Mouse (Mus musculus) heart, embryonic 11.5 days (tissue): ENCODE results near the gene Ldlr. TPM values are rescaled to one million over a fixed set of nuclear protein-coding genes. Genes with fewer than 3 reads are reported as not detected.
"Not testable (repeated sequence)": the region's sequence is repeated elsewhere in the genome, so short reads cannot be mapped to it uniquely, and the experiment has no call there.

ENCODE experiments used
- ATAC-seq: fragments of 200-750 bp; cut with Nextera tagmentation; replicated peaks from 2 replicates; pipeline ENCODE4 v1.8.0; 2017; ENCODE audit warnings: moderate library complexity; ENCODE audit not compliant: insufficient number of reproducible peaks, low FRiP score, low TSS enrichment
- H3K27ac ChIP-seq: fragments of 300-500 bp; sonication (generic); 2 replicates; pipeline ENCODE4 v1.5.1; 2014; ENCODE audit warnings: mild to moderate bottlenecking, low read depth, low read length
- H3K27me3 ChIP-seq: fragments of 300-500 bp; sonication (generic); 2 replicates; pipeline ENCODE4 v1.6.1; 2014; ENCODE audit warnings: mild to moderate bottlenecking, low read length, mixed read lengths; ENCODE audit not compliant: control insufficient read depth, insufficient read depth
- H3K36me3 ChIP-seq: fragments of 300-500 bp; sonication (generic); 2 replicates; pipeline ENCODE4 v1.6.1; 2014; ENCODE audit warnings: mild to moderate bottlenecking, low read length, moderate library complexity, mixed read lengths; ENCODE audit not compliant: control insufficient read depth, insufficient read depth
- H3K4me1 ChIP-seq: fragments of 300-500 bp; sonication (generic); 2 replicates; pipeline ENCODE4 v1.6.1; 2014; ENCODE audit warnings: low read length; ENCODE audit not compliant: control insufficient read depth, insufficient read depth
- H3K4me2 ChIP-seq: fragments of 300-500 bp; sonication (generic); 2 replicates; pipeline ENCODE4 v1.6.1; 2014; ENCODE audit warnings: mild to moderate bottlenecking, moderate library complexity
- H3K4me3 ChIP-seq: fragments of 300-500 bp; sonication (generic); 2 replicates; pipeline ENCODE4 v1.5.1; 2014; ENCODE audit warnings: low read depth, low read length
- H3K9ac ChIP-seq: fragments of 300-500 bp; sonication (generic); 2 replicates; pipeline ENCODE4 v1.6.1; 2014; ENCODE audit warnings: mild to moderate bottlenecking, low read depth, low read length, moderate library complexity
- H3K9me3 ChIP-seq: fragments of 300-500 bp; sonication (generic); replicated peaks from 2 replicates; pipeline ENCODE4 v1.6.1; 2016; ENCODE audit warnings: low read length; ENCODE audit not compliant: control insufficient read depth
- WGBS: fragments of 180-500 bp; shearing (Covaris S2); extraction: QIAGEN DNeasy Blood & Tissue Kit; methylation state at CpG from one replicate; pipeline ENCODE4 v1.1.7; 2014; ENCODE audit not compliant: insufficient replicate concordance; 5-methylcytosine and 5-hydroxymethylcytosine counted together
- polyA plus RNA-seq: library from polyadenylated mRNA; unstranded; fragments of >200 nt; fragmentation: Nextera tagmentation; extraction: Ambion mirVana; gene quantifications from 2 replicates; pipeline ENCODE4 v1.2.1, GENCODE M21; 2014

Gene Ldlr
- polyA plus RNA-seq, 1 experiment from 2014 or later: 11.1 TPM

- Histone ChIP-seq H3K27me3 (no peaks in the 10 kb centered on the region), H3K9ac (no peak overlapping the region), H3K9me3 (no peaks in the 10 kb centered on the region), H3K4me3 (no peak overlapping the region), H3K4me1 (peaks cover 27% of the 10 kb centered on the region), H3K36me3 (peaks cover 23% of the 10 kb centered on the region), H3K4me2 (no peak overlapping the region), H3K27ac (peak overlapping the region; percentile 72; the same call in 1 of the 2 replicates)
- WGBS: 55% methylated on average over 11 of the region's 11 CpGs
- ATAC-seq: no peak
Observed at GRCm38 (mm10) chr9:21767896-21768295, 44.6 kb downstream of the Ldlr start.

DNA sequence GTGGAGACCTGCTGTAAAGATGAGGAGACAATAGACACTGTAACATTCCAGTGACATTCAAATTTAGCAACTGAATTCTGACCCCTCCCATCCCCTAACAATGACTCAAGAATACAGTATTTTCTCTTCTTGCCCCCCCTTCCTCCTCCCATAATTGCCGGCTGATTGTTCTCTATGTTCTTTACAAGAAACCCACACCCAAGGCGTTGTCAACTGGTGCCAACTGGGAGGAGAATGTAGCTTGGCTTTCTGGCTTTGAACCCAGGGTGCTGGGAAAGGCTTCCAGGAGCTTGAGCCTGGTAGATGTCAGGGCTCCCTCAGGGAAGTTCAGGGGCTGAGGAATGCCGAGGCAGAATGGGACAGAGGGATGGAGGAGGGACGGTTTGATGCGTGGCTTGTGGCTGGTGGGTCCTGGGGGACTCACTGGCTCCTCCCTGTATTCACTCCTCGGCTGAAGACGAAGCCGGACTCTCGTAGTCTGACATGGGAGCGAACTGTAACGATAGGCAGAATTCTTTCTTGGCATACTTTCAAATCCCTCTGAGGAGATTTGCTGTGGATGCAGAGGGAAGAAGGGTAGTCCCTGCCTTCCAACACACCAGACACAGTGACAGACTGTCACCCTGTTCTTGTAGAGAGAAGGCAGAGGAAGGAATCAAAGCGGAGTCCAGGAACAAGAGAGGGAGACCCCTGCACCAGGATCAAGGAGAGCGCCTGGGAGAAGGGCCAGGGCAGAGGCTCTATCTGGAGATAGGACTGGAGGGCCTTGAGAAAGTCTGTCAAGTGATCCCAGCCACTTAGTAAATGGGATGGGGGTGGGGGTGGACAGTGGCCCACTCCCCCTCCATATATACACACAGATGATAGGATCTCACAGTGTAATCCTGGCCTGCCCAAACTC is 45.5 kb downstream of the Ldlr start:
- Histone ChIP-seq H3K4me1 (peaks cover 23% of the 10 kb centered on the region), H3K9me3 (no peaks in the 10 kb centered on the region), H3K4me2 (no peak overlapping the region), H3K9ac (peak overlapping the region; percentile 53), H3K27ac (peak overlapping the region; percentile 72), H3K36me3 (peaks cover 28% of the 10 kb centered on the region), H3K4me3 (no peak overlapping the region), H3K27me3 (no peaks in the 10 kb centered on the region)
- no peak for ATAC-seq
- WGBS: 35% methylated on average over 13 of the region's 13 CpGs

DNA sequence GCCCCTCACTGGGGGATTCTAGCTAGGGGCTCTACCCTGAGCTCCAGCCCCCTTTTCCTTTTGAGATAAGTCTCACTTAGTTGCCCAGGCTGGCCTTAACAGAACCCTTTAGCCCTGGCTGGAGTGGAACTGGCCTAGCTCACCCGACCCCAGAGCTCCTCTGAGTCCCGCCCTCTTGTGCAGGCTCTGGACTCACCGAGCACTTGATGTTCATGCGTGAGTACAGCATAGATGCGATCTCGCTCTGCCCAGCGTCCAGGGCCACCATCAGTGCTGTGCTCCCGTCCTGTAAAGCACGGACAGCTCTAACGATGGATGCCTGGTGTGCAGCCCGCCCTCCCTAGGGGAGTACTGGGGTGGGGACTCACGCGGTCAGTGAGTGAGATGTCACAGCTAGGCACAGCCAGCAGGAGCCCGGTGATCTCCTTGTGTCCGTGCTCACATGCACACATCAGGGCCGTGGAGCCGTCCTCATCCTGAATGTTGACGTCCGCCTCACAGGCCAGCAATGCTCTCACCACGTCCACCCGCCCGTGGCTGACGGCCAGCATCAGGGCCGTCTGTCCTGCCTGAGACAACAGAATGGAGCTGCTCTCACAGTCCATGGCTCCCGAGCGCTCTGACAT is 46.4 kb downstream of the Ldlr start:
- no peak for ATAC-seq
- Histone ChIP-seq H3K36me3 (peaks cover 37% of the 10 kb centered on the region), H3K27ac (peak overlapping the region; percentile 72), H3K9me3 (no peaks in the 10 kb centered on the region), H3K27me3 (no peaks in the 10 kb centered on the region), H3K4me3 (no peak overlapping the region), H3K9ac (0 out of 2 replicates have a peak overlapping the region, but pooled peaks have one; percentile 43), H3K4me2 (no peak overlapping the region), H3K4me1 (peaks cover 19% of the 10 kb centered on the region)
- 54% methylated on average over 26 of the region's 26 CpGs for WGBS

- WGBS: 74% methylated on average over 5 of the region's 5 CpGs
- H3K27ac ChIP-seq, ATAC-seq: not testable (repeated sequence)
Observed at GRCm38 (mm10) chr9:21773396-21773795, 50.1 kb downstream of the Ldlr start.

GRCm38 (mm10) chr9:21774353-21774752 is 51.1 kb downstream of the Ldlr start:
- WGBS: 88% methylated on average over 16 of the region's 16 CpGs
- ATAC-seq: no peak
- Histone ChIP-seq H3K36me3 (peaks cover 56% of the 10 kb centered on the region), H3K9ac (no peak overlapping the region), H3K27me3 (no peaks in the 10 kb centered on the region), H3K4me1 (peaks cover 7% of the 10 kb centered on the region), H3K4me2 (no peak overlapping the region), H3K4me3 (no peak overlapping the region), H3K9me3 (0 out of 2 replicates have a peak, but pooled peaks cover 3% of the 10 kb centered on the region), H3K27ac (no peak overlapping the region)

More at GRCm38 (mm10) chr9:21773396-21773795, 50.1 kb downstream of the Ldlr start:
- Histone ChIP-seq H3K4me1 (peaks cover 16% of the 10 kb centered on the region), H3K36me3 (peaks cover 55% of the 10 kb centered on the region)
- not testable (repeated sequence) for H3K4me2 ChIP-seq, H3K9me3 ChIP-seq, H3K4me3 ChIP-seq, H3K27me3 ChIP-seq, H3K9ac ChIP-seq

GRCm38 (mm10) chr9:21777726-21778125 is 54.4 kb downstream of the Ldlr start:
- H3K9me3 ChIP-seq: 0 out of 2 replicates have a peak, but pooled peaks cover 3% of the 10 kb centered on the region
- H3K4me3 ChIP-seq: no peak overlapping the region
- no peaks in the 10 kb centered on the region for H3K27me3 ChIP-seq
- H3K27ac ChIP-seq: no peak overlapping the region
- peaks cover 66% of the 10 kb centered on the region for H3K36me3 ChIP-seq
- 87% methylated on average over 3 of the region's 3 CpGs for whole genome bisulfite sequencing
- H3K4me1 ChIP-seq: peaks cover 5% of the 10 kb centered on the region; the same call in 1 of the 2 replicates
- no peak overlapping the region for H3K4me2 ChIP-seq
- no peak for ATAC-seq
- no peak overlapping the region for H3K9ac ChIP-seq

DNA sequence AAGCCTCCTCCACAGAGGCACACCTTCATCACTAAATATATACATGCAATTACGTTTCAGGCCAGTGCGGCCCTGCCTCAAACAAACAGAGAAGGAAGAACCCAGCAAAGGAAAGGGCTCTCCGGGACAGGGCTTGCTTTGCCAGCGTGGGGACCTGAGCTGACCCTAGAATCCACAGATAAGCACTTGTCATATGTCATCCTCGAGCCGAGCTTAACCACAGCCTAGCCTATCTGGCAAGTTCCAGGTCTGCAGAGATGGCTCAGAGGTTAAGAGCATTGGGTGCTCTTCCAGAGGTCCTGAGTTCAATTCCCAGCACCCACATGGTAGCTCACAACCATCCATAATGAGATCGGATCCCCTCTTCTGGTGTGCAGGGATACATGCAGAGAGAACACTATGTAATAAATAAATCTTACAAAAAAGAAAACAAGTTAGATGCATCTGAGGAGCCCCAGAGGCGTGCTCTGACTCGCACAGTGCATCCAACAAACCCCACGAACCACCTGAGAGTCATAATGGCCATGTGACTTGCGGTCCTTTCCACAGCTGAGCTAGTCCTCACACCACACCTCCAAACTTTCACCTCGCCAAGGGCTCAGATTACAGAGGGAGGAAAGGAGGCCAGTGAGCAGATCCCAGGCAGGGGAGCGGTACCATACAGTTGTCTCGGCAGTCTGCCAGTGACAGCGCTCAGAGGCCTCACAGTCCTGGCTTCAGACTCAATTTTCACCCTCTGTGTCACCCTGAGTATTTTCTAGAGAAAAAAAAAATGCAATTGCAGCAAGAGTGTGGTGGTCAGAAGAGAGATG is 58.6 kb downstream of the Ldlr start:
- peaks cover 53% of the 10 kb centered on the region for H3K36me3 ChIP-seq
- no peak overlapping the region for H3K4me3 ChIP-seq
- ATAC-seq: 0 out of 2 replicates have a peak, but pooled peaks have one; percentile 46
- 59% methylated on average over 15 of the region's 15 CpGs for WGBS
- no peak overlapping the region for H3K4me2 ChIP-seq
- no peak overlapping the region for H3K9ac ChIP-seq
- no peaks in the 10 kb centered on the region for H3K27me3 ChIP-seq
- no peaks in the 10 kb centered on the region for H3K9me3 ChIP-seq
- peak overlapping the region; percentile 54; the same call in 1 of the 2 replicates for H3K27ac ChIP-seq
- peaks cover 5% of the 10 kb centered on the region; the same call in 1 of the 2 replicates for H3K4me1 ChIP-seq
